Mouse (Mus musculus) brown adipose tissue, adult 24 weeks (tissue): ENCODE data around the gene Lbp. TPM values are rescaled to one million over a fixed set of nuclear protein-coding genes. Genes with fewer than 3 reads are reported as not detected.

Experiments
- H3K27ac ChIP-seq: fragments of 200-500 bp; replicated peaks from 2 replicates; pipeline ENCODE4 v1.5.1; 2012; ENCODE audit warnings: low read depth, mild to moderate bottlenecking, low read length
- H3K4me1 ChIP-seq: fragments of 200-500 bp; 2 replicates; pipeline ENCODE4 v1.6.1; 2012; ENCODE audit warnings: low read length, mixed read lengths; ENCODE audit not compliant: control insufficient read depth, insufficient read depth, insufficient read length
- H3K4me3 ChIP-seq: fragments of 200-500 bp; 2 replicates; pipeline ENCODE4 v1.5.1; 2012; ENCODE audit warnings: low read depth, mild to moderate bottlenecking, low read length, moderate library complexity; ENCODE audit not compliant: insufficient read depth
- polyA plus RNA-seq: library from polyadenylated mRNA; stranded (reverse); fragments of >200 nt; gene quantifications from 2 replicates; pipeline ENCODE4 v1.2.4, GENCODE M21; 2012; ENCODE audit not compliant: missing spikeins, insufficient read depth, insufficient read length

The Lbp gene
- polyA plus RNA-seq, 1 experiment, result 6.6 TPM

DNA sequence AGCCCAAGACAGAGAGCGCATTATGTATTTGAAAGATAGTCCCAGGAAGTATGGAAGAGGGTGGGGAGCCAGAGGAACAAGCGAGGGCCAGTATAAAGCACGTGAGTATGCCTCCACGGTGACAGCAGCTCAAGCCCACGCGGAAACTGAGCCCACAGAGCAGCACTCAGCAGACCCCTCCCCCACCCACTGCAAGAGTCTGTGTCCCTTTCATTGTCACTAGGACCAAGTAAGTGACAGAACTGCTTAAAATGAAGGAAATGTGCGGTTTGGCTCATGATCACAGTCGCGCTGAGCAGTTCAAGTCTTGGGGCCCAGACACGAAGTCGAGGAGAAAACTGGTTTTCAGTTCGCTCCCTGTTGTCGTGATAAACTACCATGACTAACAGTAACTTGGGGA lies 28.1 kb downstream of the Lbp start:
- H3K27ac ChIP-seq, result no peak overlapping the region
- H3K4me1 ChIP-seq, result no peaks in the 10 kb centered on the region
- H3K4me3 ChIP-seq, result no peak overlapping the region

DNA sequence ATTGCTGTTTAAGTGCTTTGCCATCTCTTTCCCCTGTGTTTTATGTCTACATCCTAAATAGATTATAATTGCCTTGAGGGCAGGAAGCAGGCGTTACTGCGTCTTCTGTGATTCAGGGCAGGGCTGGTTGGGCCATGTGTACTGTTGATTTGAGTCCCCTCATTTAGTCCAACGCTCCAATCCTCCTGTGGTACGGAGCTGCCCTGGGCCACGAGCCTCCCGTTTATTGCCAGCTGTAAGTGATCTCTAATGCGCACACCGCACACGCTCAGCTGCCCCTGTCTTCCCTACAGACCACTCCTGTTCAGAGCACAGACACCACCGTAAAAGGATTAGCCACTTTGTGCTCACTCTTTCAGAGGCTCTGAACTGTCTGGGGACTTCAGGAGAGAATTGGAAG lies 31.4 kb downstream of the Lbp start:
- Histone ChIP-seq H3K4me1 (no peaks in the 10 kb centered on the region), H3K4me3 (no peak overlapping the region), H3K27ac (no peak overlapping the region)

DNA sequence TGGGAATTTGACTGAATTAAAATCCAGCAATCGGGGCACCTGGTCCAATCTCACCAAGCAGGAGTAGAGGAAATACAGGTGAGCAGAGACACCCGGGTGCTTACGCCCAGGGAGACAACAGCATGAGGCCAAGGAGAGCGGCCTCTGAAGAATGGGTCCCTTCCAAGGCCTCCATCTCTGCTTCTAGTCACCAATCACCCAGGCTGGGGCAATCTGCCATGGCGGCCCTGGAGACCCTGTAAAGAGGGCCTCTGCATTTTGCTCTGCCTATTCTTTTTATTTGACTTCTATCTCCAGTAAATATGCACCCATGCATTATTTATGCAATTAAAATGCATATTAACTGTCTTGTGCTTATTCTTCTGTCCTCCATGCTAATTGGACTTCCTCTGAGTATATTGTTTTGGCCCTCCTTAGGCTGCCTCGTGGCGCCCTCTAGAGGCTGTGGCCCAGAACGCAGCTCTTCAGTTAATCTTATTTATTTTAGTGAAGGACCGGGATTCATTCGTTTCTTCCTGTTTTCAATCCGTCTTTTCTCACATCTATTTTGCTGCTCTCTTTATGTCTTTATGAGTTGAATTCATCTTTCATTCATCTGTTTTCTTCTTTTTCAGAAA lies 33.8 kb downstream of the Lbp start:
- H3K4me1 ChIP-seq, result no peaks in the 10 kb centered on the region
- no peak overlapping the region for H3K4me3 ChIP-seq
- no peak overlapping the region for H3K27ac ChIP-seq

DNA sequence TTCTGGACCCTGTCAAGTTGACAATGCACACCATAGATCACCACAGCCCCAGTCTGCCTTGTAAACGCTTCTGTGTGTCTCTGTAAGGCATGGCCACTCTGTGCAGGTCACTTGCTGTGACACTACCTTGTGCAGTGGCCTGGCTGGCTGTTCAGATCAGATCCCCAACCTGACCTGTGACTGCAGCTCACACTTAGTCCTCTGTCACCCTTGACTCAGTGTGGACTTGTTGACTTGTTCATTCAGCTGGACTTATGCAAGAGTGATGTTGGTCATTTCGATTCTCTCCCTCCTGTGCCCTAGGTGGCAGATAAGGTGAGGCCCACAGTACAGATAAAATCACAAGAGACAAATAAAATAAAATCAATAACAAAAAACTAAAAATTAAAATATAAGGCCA lies 35.0 kb downstream of the Lbp start:
- H3K4me3 ChIP-seq, result no peak overlapping the region
- no peaks in the 10 kb centered on the region for H3K4me1 ChIP-seq
- H3K27ac ChIP-seq, result no peak overlapping the region

DNA sequence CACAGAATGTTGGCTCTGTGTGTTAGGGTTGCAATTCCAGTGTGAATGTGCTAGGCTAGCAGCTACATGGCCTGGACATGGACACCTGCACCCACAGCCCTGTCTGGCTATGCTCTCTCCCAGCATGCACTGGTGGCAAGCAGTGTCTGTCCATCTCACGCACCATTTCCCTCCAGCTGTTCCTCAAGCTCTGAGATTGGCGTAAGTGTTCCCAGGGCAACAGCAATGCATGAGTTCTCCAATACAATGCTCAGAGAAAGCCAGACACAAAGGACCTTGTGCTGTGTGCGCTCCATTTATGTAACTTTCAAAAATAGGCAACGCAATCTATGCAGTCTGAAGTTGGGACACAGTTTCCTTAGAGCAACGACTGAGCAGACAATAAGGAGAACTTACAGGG lies 37.2 kb downstream of the Lbp start:
- Histone ChIP-seq H3K4me3 (no peak overlapping the region), H3K4me1 (no peaks in the 10 kb centered on the region), H3K27ac (no peak overlapping the region)

DNA sequence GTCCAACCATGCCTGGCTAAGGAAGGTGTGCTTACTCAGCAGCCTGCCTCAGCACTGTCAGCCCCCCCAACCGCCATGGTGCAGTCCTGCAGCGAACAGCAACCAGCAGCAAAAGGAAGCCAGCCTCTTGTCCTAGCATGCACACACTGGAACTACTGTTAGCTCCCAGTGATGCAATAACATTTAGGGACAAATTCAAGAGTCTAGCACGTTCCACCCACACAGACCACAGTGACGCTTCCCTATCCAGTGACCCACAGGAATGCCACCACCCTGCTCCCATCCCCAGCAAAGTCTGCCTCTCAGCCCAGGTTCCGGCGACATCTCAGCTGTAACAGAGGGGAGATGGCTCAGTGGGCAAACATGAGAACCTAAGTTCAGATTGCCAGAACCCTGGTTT lies 40.2 kb downstream of the Lbp start:
- no peak overlapping the region for H3K27ac ChIP-seq
- H3K4me3 ChIP-seq, result no peak overlapping the region
- no peaks in the 10 kb centered on the region for H3K4me1 ChIP-seq

DNA sequence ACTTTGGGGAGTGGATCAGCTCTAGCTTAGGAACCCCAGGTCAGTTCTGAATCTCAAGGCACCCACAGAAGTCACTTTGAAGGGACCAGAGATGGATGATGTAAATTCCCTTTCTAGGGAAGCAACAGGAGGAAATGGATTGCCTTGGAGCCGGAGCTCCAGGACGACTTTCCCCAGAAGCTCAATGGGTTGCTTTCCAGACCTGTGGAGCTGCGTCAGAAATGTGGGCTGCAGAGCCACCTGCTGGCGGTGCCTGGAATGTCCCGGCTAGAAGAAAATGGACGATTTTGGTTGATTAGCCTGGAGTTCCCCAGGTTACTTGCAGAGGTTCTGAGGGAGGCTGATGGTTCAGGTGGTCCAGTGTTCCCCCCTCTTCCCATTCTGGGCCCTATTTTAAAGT lies 41.6 kb downstream of the Lbp start:
- Histone ChIP-seq H3K27ac (no peak overlapping the region), H3K4me3 (no peak overlapping the region), H3K4me1 (no peaks in the 10 kb centered on the region)

DNA sequence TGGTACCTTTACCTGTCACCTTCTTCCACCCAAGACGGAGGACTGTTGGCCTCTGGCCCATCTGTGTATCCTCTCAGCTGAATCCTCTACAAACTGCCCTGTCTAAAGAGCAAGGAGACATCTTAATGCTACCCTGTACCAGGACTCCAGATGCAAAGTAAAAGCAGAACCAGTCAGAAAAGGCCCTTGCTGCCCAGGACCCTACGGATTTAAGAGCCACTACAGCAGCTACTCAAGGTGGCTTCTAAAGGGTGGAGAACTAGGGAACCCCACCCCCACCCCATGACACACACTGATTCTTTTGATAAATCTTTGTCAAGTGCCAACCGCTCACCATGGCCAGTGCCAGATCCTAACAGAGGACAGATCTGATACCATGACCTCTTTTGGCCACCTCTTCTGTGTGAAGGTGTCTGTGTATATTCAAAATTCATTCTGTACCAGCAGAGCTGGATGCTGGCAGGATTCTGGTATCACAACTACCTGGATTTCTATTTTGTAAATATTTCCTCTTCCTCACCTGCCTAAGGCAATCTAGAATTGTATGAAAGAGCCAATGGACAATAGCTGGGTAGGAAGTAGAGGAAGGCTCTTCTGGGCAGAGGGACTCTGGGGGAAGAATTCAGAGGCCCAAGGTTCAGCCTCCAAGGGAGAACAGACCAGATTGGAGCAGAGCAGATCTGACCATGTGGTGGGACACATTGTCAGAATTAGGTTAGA lies 46.7 kb downstream of the Lbp start:
- no peak overlapping the region for H3K4me3 ChIP-seq
- no peaks in the 10 kb centered on the region for H3K4me1 ChIP-seq
- H3K27ac ChIP-seq, result no peak overlapping the region

DNA sequence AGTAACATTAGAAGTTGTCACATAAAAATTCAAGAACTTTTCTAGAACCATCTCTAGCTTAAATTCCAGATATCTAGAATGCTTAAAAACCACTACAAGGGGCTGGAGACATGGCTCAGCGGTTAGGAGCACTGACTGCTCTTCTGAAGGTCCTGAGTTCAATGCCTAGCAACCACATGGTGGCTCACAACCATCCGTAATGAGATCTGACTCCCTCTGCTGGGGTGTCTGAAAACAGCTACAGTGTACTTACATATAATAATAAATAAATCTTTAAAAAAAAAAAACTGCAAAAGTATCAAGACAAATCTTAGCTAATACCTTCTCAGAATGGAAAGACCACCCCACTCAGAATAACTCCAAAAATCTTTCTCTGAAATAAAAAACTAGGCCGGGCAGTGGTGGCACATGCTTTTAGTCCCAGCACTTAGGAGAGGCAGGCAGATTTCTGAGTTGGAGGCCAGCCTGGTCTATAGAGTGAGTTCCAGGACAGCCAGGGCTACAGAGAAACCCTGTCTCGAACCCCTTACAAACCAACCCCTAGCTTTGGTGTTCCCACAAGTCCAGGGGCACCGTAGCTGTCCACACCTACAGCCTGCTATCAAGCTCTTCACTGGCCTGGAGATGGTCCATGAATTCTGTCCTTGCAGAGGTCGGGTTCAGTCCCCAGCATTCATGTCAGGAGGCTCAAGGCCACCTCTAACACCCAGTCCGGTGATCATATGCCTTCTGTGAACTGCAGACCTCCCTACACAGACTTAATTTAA lies 48.2 kb downstream of the Lbp start:
- Histone ChIP-seq H3K4me3 (no peak overlapping the region), H3K4me1 (no peaks in the 10 kb centered on the region), H3K27ac (no peak overlapping the region)

DNA sequence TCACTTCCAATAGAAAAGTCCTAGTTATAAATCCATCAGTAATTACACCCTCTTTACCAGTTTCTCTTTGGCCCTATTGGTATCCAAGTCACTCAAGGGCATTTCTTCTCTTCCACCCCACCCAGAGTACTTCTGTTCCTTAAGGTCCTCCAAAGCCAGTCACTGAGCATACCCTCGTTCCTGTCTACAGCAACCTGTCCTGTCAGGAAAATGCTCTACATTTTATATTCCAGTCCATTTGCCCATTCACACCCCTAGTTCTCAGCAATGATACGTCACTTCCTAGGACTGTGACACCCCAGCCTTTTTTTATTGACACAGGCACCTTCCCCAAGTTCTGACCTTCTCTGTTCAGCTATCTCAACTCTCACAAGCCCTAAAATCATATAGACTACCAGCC lies 48.9 kb downstream of the Lbp start:
- no peak overlapping the region for H3K27ac ChIP-seq
- no peaks in the 10 kb centered on the region for H3K4me1 ChIP-seq
- H3K4me3 ChIP-seq, result no peak overlapping the region

DNA sequence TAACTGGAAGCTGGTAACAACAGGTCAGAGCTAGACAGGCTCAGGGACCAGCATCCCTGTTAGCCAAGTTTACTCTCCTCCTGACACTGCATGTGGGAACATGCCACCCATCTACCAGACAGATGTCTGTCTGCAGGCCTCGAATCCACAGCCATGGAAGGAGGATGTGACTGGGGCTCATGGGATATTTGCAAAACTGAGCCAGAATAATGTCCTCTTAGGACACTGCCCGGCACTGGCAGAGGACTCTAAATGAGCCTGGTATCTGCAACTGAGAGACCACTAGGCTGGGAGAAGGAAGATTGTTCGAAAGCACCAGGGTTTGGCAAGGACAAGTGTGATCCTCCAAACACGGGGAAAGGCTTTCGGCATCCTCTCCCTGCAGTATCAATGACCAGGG lies 49.8 kb downstream of the Lbp start:
- Histone ChIP-seq H3K27ac (no peak overlapping the region), H3K4me3 (no peak overlapping the region), H3K4me1 (no peaks in the 10 kb centered on the region)

DNA sequence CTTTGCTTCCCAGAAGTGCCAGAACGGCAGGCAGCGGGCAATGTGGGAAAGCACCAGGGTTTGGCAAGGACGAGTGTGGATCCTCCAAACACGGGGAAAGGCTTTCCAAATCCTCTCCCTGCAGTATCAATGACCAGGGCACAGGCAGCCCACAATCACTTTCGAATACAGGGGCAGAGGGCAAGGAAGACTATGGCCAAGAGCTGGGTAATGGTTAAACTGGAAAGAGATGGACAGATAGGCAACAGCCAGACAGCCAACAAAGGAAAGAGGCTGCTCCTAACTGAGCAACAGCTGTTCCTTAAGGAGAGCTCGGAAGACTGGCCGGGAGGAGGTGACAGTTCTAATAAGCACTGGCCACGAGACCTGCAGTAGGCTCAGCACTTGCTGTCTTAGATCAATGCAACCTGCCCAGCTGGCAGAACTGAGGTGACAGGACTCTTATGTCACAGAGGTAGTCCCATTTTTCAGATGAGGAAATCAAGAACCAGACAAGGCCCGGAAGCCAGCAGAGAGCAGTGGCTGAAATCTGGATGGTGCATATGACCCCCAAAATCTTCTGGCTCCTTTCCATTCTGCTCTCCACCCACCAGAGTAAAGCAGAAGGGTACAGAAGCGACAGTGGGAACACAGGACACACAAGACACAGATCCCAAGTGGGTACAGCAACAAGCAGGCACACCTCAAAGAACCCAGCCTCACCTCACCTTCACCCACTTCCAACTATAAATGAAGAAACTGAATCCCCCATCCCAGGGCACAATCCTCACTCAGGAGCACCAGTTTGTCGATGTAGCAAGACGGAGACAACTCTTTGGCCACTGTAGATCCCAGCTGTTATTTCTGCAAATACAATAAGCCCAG lies 53.7 kb downstream of the Lbp start:
- H3K27ac ChIP-seq, result no peak overlapping the region
- H3K4me3 ChIP-seq, result peak overlapping the region; percentile 62; the same call in 1 of the 2 replicates
- H3K4me1 ChIP-seq, result no peaks in the 10 kb centered on the region

DNA sequence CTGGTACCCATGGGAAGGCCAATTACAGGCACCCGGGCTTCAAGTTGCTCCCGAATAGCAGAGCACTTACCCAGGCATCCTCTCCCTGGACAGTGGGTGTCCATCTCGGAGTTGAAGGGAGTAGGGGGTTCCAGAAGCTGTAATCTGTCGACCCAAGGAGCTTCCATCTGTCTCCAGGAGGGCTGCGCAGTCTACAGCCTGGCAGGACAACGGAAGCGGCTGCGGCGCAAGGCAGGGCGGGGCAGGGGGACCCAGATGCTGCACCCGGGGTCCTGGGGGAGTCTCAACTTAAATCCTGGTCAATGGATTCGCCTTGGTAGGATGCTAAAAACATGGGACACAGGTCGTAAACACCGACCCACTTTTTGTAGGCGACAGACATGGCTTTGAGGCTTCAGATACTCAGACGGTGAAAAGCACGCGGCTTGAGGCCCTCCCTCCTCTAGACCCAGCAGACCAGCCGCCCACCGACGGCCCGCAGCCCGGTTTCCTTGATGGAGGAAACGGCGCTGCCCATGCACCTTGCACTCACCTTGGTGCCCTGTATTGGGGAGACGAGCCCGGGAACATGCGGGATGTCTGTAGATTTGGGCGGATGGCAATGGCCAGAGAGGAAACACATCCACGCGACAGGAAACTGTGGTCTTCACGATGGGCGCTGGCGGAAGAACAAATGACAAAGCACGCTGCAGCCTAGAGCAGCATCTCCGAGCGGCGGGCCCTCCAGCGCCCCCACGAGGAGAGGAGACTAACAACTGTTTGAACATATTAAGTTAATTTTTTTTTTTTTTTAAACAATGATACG lies 54.8 kb downstream of the Lbp start:
- Histone ChIP-seq H3K27ac (no peak overlapping the region), H3K4me3 (peak overlapping the region; percentile 62), H3K4me1 (no peaks in the 10 kb centered on the region)

DNA sequence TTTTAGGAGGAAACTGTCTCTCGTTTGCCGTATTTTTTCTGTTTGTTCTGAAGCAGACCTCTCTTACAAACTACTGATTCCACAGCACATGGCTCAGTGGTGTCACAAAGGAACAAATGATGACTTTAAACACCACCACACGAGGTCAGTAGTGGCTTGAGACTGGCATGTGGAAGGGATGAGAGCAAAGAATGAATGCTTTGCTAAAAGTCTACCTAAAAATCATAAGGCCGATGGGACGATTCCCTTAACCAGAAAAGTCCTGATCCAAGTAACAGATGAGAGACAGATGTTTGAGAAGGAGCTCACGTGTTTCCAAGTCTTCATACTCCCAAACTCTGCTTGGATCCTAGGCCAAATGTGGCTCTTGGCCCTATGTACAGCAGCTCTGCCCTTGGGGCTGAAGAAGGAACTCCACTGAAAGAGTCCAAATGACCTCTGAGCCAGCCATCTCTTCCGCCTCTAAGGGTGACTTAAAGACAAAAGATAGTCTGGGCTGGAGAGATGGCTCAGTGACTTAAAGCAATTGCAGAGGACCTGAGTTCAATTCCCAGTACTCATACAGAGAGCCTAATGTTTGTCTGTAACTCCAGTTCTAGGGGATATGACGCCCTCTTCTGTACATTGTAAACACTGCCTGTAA lies 55.5 kb downstream of the Lbp start:
- Histone ChIP-seq H3K27ac (peak overlapping the region; percentile 46; the same call in 1 of the 2 replicates), H3K4me3 (peak overlapping the region; percentile 62), H3K4me1 (no peaks in the 10 kb centered on the region)
